Mouse (Mus musculus): ENCODE data around the gene Tmem107. TPM values are rescaled to one million over a fixed set of nuclear protein-coding genes. Genes with fewer than 3 reads are reported as not detected.

The Tmem107 gene
- total RNA-seq, 1 experiment from 2014 or later, result 22.0 TPM

- ATAC-seq (replicated peaks in 1 of 2; ENCODE audit: insufficient read depth in 1 of 2, low FRiP score in 2 of 2, low TSS enrichment in 1 of 2, low read depth in 1 of 2, poor library complexity in 2 of 2, severe bottlenecking in 2 of 2), result no peak
These were observed 513 bp upstream of the Tmem107 start for GRCm38 (mm10) chr11:69070093-69070492.

- no peak for ATAC-seq (replicated peaks in 1 of 2; ENCODE audit: insufficient read depth in 1 of 2, low FRiP score in 2 of 2, low TSS enrichment in 1 of 2, low read depth in 1 of 2, poor library complexity in 2 of 2, severe bottlenecking in 2 of 2)
These were observed 656 bp downstream of the Tmem107 start for GRCm38 (mm10) chr11:69071262-69071661.

GRCm38 (mm10) chr11:69072234-69072633, 1.6 kb downstream of the Tmem107 start:
- ATAC-seq (replicated peaks in 1 of 2; ENCODE audit: insufficient read depth in 1 of 2, low FRiP score in 2 of 2, low TSS enrichment in 1 of 2, low read depth in 1 of 2, poor library complexity in 2 of 2, severe bottlenecking in 2 of 2), result no peak

GRCm38 (mm10) chr11:69072666-69073064, 2.1 kb downstream of the Tmem107 start:
- no peak for ATAC-seq (replicated peaks in 1 of 2; ENCODE audit: insufficient read depth in 1 of 2, low FRiP score in 2 of 2, low TSS enrichment in 1 of 2, low read depth in 1 of 2, poor library complexity in 2 of 2, severe bottlenecking in 2 of 2)

- peak; percentile 75 to 83 for ATAC-seq (replicated peaks in 1 of 2; ENCODE audit: insufficient read depth in 1 of 2, low FRiP score in 2 of 2, low TSS enrichment in 1 of 2, low read depth in 1 of 2, poor library complexity in 2 of 2, severe bottlenecking in 2 of 2)
These were observed 2.7 kb downstream of the Tmem107 start for GRCm38 (mm10) chr11:69073065-69073888.

GRCm38 (mm10) chr11:69073951-69074775, 3.6 kb downstream of the Tmem107 start:
- ATAC-seq (replicated peaks in 1 of 2; ENCODE audit: insufficient read depth in 1 of 2, low FRiP score in 2 of 2, low TSS enrichment in 1 of 2, low read depth in 1 of 2, poor library complexity in 2 of 2, severe bottlenecking in 2 of 2), result peak in 1 of 2 experiments; percentile 14; a peak in 1 of 4 replicates

GRCm38 (mm10) chr11:69074776-69075069, 4.1 kb downstream of the Tmem107 start:
- ATAC-seq (replicated peaks in 1 of 2; ENCODE audit: insufficient read depth in 1 of 2, low FRiP score in 2 of 2, low TSS enrichment in 1 of 2, low read depth in 1 of 2, poor library complexity in 2 of 2, severe bottlenecking in 2 of 2), result no peak

GRCm38 (mm10) chr11:69075764-69076479, 5.3 kb downstream of the Tmem107 start:
- no peak for ATAC-seq (replicated peaks in 1 of 2; ENCODE audit: insufficient read depth in 1 of 2, low FRiP score in 2 of 2, low TSS enrichment in 1 of 2, low read depth in 1 of 2, poor library complexity in 2 of 2, severe bottlenecking in 2 of 2)

GRCm38 (mm10) chr11:69076572-69076971, 6.0 kb downstream of the Tmem107 start:
- ATAC-seq (replicated peaks in 1 of 2; ENCODE audit: insufficient read depth in 1 of 2, low FRiP score in 2 of 2, low TSS enrichment in 1 of 2, low read depth in 1 of 2, poor library complexity in 2 of 2, severe bottlenecking in 2 of 2), result no peak

GRCm38 (mm10) chr11:69077316-69077715, 6.7 kb downstream of the Tmem107 start:
- ATAC-seq (replicated peaks in 1 of 2; ENCODE audit: insufficient read depth in 1 of 2, low FRiP score in 2 of 2, low TSS enrichment in 1 of 2, low read depth in 1 of 2, poor library complexity in 2 of 2, severe bottlenecking in 2 of 2), result no peak

GRCm38 (mm10) chr11:69078041-69078440, 7.4 kb downstream of the Tmem107 start:
- ATAC-seq (replicated peaks in 1 of 2; ENCODE audit: insufficient read depth in 1 of 2, low FRiP score in 2 of 2, low TSS enrichment in 1 of 2, low read depth in 1 of 2, poor library complexity in 2 of 2, severe bottlenecking in 2 of 2), result no peak

- ATAC-seq (replicated peaks in 1 of 2; ENCODE audit: insufficient read depth in 1 of 2, low FRiP score in 2 of 2, low TSS enrichment in 1 of 2, low read depth in 1 of 2, poor library complexity in 2 of 2, severe bottlenecking in 2 of 2), result no peak
These were observed 8.3 kb downstream of the Tmem107 start for GRCm38 (mm10) chr11:69078805-69079438.

- no peak for ATAC-seq (replicated peaks in 1 of 2; ENCODE audit: insufficient read depth in 1 of 2, low FRiP score in 2 of 2, low TSS enrichment in 1 of 2, low read depth in 1 of 2, poor library complexity in 2 of 2, severe bottlenecking in 2 of 2)
These were observed 9.7 kb downstream of the Tmem107 start for GRCm38 (mm10) chr11:69080102-69080854.

GRCm38 (mm10) chr11:69080855-69081222, 10.2 kb downstream of the Tmem107 start:
- no peak for ATAC-seq (replicated peaks in 1 of 2; ENCODE audit: insufficient read depth in 1 of 2, low FRiP score in 2 of 2, low TSS enrichment in 1 of 2, low read depth in 1 of 2, poor library complexity in 2 of 2, severe bottlenecking in 2 of 2)

- ATAC-seq (replicated peaks in 1 of 2; ENCODE audit: insufficient read depth in 1 of 2, low FRiP score in 2 of 2, low TSS enrichment in 1 of 2, low read depth in 1 of 2, poor library complexity in 2 of 2, severe bottlenecking in 2 of 2), result no peak
These were observed 11.0 kb downstream of the Tmem107 start for GRCm38 (mm10) chr11:69081613-69082012.

- no peak for ATAC-seq (replicated peaks in 1 of 2; ENCODE audit: insufficient read depth in 1 of 2, low FRiP score in 2 of 2, low TSS enrichment in 1 of 2, low read depth in 1 of 2, poor library complexity in 2 of 2, severe bottlenecking in 2 of 2)
These were observed 15.0 kb downstream of the Tmem107 start for GRCm38 (mm10) chr11:69085608-69086007.

- no peak for ATAC-seq (replicated peaks in 1 of 2; ENCODE audit: insufficient read depth in 1 of 2, low FRiP score in 2 of 2, low TSS enrichment in 1 of 2, low read depth in 1 of 2, poor library complexity in 2 of 2, severe bottlenecking in 2 of 2)
These were observed 15.8 kb downstream of the Tmem107 start for GRCm38 (mm10) chr11:69086390-69086789.

All from hematopoietic stem cell, adult 5-6 weeks (primary cell).